Mouse (Mus musculus): Measurements from ENCODE around the gene Stpg4. TPM values are rescaled to one million over a fixed set of nuclear protein-coding genes. Genes with fewer than 3 reads are reported as not detected.
A peak's percentile ranks its signal among the peaks of the same experiment; 100 is the strongest.

The Stpg4 gene
- total RNA-seq, 1 experiment from 2014 or later = not detected

- no peak for ATAC-seq (ENCODE audit: extremely low read depth, insufficient number of reproducible peaks, low FRiP score, poor library complexity, severe bottlenecking)
These were observed 71.3 kb downstream of the Stpg4 start for GRCm38 (mm10) chr17:87356261-87356660.

GRCm38 (mm10) chr17:87355456-87355855, 72.1 kb downstream of the Stpg4 start:
- ATAC-seq (ENCODE audit: extremely low read depth, insufficient number of reproducible peaks, low FRiP score, poor library complexity, severe bottlenecking) = no peak

GRCm38 (mm10) chr17:87353745-87354320, 73.7 kb downstream of the Stpg4 start:
- no peak for ATAC-seq (ENCODE audit: extremely low read depth, insufficient number of reproducible peaks, low FRiP score, poor library complexity, severe bottlenecking)

GRCm38 (mm10) chr17:87352898-87353225, 74.7 kb downstream of the Stpg4 start:
- no peak for ATAC-seq (ENCODE audit: extremely low read depth, insufficient number of reproducible peaks, low FRiP score, poor library complexity, severe bottlenecking)

GRCm38 (mm10) chr17:87352106-87352897, 75.2 kb downstream of the Stpg4 start:
- no peak for ATAC-seq (ENCODE audit: extremely low read depth, insufficient number of reproducible peaks, low FRiP score, poor library complexity, severe bottlenecking)

GRCm38 (mm10) chr17:87351241-87352105, 76.1 kb downstream of the Stpg4 start:
- no peak for ATAC-seq (ENCODE audit: extremely low read depth, insufficient number of reproducible peaks, low FRiP score, poor library complexity, severe bottlenecking)

GRCm38 (mm10) chr17:87350471-87351240, 76.9 kb downstream of the Stpg4 start:
- no peak for ATAC-seq (ENCODE audit: extremely low read depth, insufficient number of reproducible peaks, low FRiP score, poor library complexity, severe bottlenecking)

- ATAC-seq (ENCODE audit: extremely low read depth, insufficient number of reproducible peaks, low FRiP score, poor library complexity, severe bottlenecking) = no peak
These were observed 78.0 kb downstream of the Stpg4 start for GRCm38 (mm10) chr17:87349575-87349974.

GRCm38 (mm10) chr17:87349069-87349468, 78.5 kb downstream of the Stpg4 start:
- no peak for ATAC-seq (ENCODE audit: extremely low read depth, insufficient number of reproducible peaks, low FRiP score, poor library complexity, severe bottlenecking)

GRCm38 (mm10) chr17:87348353-87348752, 79.2 kb downstream of the Stpg4 start:
- ATAC-seq (ENCODE audit: extremely low read depth, insufficient number of reproducible peaks, low FRiP score, poor library complexity, severe bottlenecking) = no peak

- no peak for ATAC-seq (ENCODE audit: extremely low read depth, insufficient number of reproducible peaks, low FRiP score, poor library complexity, severe bottlenecking)
These were observed 82.3 kb downstream of the Stpg4 start for GRCm38 (mm10) chr17:87345252-87345593.

GRCm38 (mm10) chr17:87344441-87345251, 82.9 kb downstream of the Stpg4 start:
- ATAC-seq (ENCODE audit: extremely low read depth, insufficient number of reproducible peaks, low FRiP score, poor library complexity, severe bottlenecking) = peak; percentile 56

GRCm38 (mm10) chr17:87343060-87343703, 84.4 kb downstream of the Stpg4 start:
- no peak for ATAC-seq (ENCODE audit: extremely low read depth, insufficient number of reproducible peaks, low FRiP score, poor library complexity, severe bottlenecking)

Other genes starting within 250 kb of the Stpg4 start
- gene Mcfd2, start 161.8 kb downstream of the Stpg4 start, total RNA-seq (2017) = 55.9 and 69.6 TPM in 2 replicates
- gene Ttc7, start 144.9 kb downstream of the Stpg4 start, total RNA-seq (2017) = 176 and 186 TPM in 2 replicates
- gene Calm2, start 19.2 kb upstream of the Stpg4 start, total RNA-seq (2017) = 741 and 816 TPM in 2 replicates
- gene Epcam, start 208.2 kb upstream of the Stpg4 start, total RNA-seq (2017) = 1.2 and 1.5 TPM in 2 replicates
- gene Msh2, start 244.6 kb upstream of the Stpg4 start, total RNA-seq (2017) = 32.6 and 35.0 TPM in 2 replicates

Measured in neutrophil, adult 5-6 weeks (primary cell).